Mouse (Mus musculus) neural tube, embryonic 14.5 days (tissue): ENCODE results near the gene S100a4. TPM values are rescaled to one million over a fixed set of nuclear protein-coding genes. Genes with fewer than 3 reads are reported as not detected.

Experiments
- ATAC-seq: fragments of 200-750 bp; cut with Nextera tagmentation; 2 replicates; pipeline ENCODE4 v1.8.0; 2017; ENCODE audit warnings: low read depth, mild to moderate bottlenecking, moderate TSS enrichment, moderate library complexity
- H3K27ac ChIP-seq: fragments of 300-500 bp; sonication (generic); 2 replicates; pipeline ENCODE4 v1.5.1; 2014; ENCODE audit warnings: low read depth, mild to moderate bottlenecking, control low read depth, low read length, moderate library complexity, mixed read lengths
- H3K27me3 ChIP-seq: fragments of 300-500 bp; sonication (generic); 2 replicates; pipeline ENCODE4 v1.6.1; 2014; ENCODE audit warnings: low read length; ENCODE audit not compliant: control insufficient read depth, insufficient read depth
- H3K36me3 ChIP-seq: fragments of 300-500 bp; sonication (generic); 2 replicates; pipeline ENCODE4 v1.6.1; 2014; ENCODE audit warnings: low read length, mixed read lengths; ENCODE audit not compliant: control insufficient read depth, insufficient read depth
- H3K4me1 ChIP-seq: fragments of 300-500 bp; sonication (generic); 2 replicates; pipeline ENCODE4 v1.6.1; 2014; ENCODE audit warnings: low read length; ENCODE audit not compliant: control insufficient read depth, insufficient read depth
- H3K4me2 ChIP-seq: fragments of 300-500 bp; sonication (generic); 2 replicates; pipeline ENCODE4 v1.6.1; 2014; ENCODE audit warnings: mild to moderate bottlenecking, low read depth, low read length, control low read depth
- H3K4me3 ChIP-seq: fragments of 300-500 bp; sonication (generic); 2 replicates; pipeline ENCODE4 v1.5.1; 2014; ENCODE audit warnings: low read depth, low read length, control low read depth, mixed read lengths
- H3K9ac ChIP-seq: fragments of 300-500 bp; sonication (generic); replicated peaks from 2 replicates; pipeline ENCODE4 v1.6.1; 2014; ENCODE audit warnings: low read depth, mild to moderate bottlenecking, control low read depth, low read length, mixed read lengths
- H3K9me3 ChIP-seq: fragments of 300-500 bp; sonication (generic); 2 replicates; pipeline ENCODE4 v1.6.1; 2016; ENCODE audit warnings: low read length; ENCODE audit not compliant: control insufficient read depth
- WGBS: fragments of 180-500 bp; shearing (Covaris S2); extraction: QIAGEN DNeasy Blood & Tissue Kit; methylation state at CpG from one replicate; pipeline ENCODE4 v1.1.7; 2014; 5-methylcytosine and 5-hydroxymethylcytosine counted together
- polyA plus RNA-seq: library from polyadenylated mRNA; unstranded; fragments of >200 nt; fragmentation: Nextera tagmentation; extraction: Ambion mirVana; gene quantifications from 2 replicates; pipeline ENCODE4 v1.2.1, GENCODE M21; 2014

S100a4 gene
- polyA plus RNA-seq, 1 experiment from 2014 or later, result not detected

DNA sequence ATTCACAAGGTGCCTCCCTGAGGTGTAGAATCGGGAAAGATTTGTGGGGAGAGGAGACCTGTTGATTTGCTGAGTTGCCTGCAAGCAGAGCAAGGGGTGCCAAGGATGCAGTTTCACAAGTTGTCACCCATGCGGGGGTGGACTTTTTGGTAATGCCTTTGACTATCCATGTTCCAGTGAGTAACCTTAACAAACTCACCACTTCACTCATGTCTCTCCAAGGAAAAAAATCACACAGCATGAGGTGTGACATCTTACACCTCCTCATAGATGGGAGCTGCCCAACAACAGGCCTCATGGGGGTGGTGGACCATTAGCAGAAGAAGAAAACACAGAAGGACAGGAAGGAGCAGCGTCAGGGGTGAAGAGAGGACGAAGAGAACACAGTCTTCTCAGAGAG is 21.0 kb upstream of the S100a4 start:
- Histone ChIP-seq H3K9ac (no peak overlapping the region), H3K27me3 (no peaks in the 10 kb centered on the region), H3K36me3 (no peaks in the 10 kb centered on the region), H3K4me3 (no peak overlapping the region), H3K4me1 (no peaks in the 10 kb centered on the region), H3K9me3 (no peaks in the 10 kb centered on the region), H3K27ac (no peak overlapping the region), H3K4me2 (no peak overlapping the region)
- no peak for ATAC-seq
- WGBS, result 85% methylated on average over 4 of the region's 4 CpGs

DNA sequence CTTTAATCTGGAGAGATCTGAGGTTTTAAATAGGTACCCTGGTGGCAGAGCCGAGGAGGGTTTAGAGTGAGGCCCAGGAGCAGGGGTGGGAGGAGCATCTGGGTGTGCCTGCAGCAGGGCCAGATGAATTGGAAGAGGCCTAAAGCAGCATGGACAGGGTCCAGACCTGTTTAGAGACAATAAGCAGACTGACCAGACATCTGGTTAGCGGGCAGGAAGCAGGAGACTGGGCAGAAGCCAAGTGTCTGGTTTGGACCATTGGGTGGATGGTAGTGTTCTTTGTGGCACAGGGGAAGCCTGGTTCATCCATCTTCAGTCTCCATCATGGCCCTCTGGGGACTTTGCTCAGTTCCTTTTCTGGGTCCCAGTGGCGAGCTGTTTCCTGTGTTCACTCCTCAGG is 19.7 kb upstream of the S100a4 start:
- no peak for ATAC-seq
- Histone ChIP-seq H3K27me3 (no peaks in the 10 kb centered on the region), H3K4me3 (no peak overlapping the region), H3K9me3 (no peaks in the 10 kb centered on the region), H3K4me1 (no peaks in the 10 kb centered on the region), H3K36me3 (no peaks in the 10 kb centered on the region), H3K4me2 (no peak overlapping the region), H3K9ac (no peak overlapping the region), H3K27ac (no peak overlapping the region)
- 75% methylated on average over 3 of the region's 3 CpGs for WGBS

DNA sequence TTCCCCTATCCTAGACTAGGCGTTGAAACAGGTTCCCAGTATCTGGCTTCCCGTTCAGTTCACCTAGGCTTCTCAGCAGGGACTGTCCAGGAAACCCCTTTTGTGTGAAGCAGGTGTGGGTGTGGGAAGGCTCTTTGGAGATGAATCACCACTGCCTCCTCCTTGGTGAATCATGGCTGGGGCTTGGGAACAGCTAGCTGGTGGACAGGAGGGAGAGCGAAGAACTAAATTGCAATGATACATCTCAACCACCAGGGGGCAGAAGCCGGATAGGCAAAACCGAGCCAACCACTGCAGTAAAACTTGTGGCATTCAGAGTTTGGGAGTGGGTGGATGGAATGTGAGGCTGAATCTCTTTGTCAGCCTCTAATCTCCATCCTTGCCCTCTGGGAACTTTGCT is 18.0 kb upstream of the S100a4 start:
- H3K36me3 ChIP-seq, result no peaks in the 10 kb centered on the region
- no peak overlapping the region for H3K9ac ChIP-seq
- no peak overlapping the region for H3K27ac ChIP-seq
- WGBS, result 33% methylated on average over 5 of the region's 5 CpGs
- H3K4me1 ChIP-seq, result no peaks in the 10 kb centered on the region
- no peak overlapping the region for H3K4me2 ChIP-seq
- no peak overlapping the region for H3K4me3 ChIP-seq
- no peaks in the 10 kb centered on the region for H3K9me3 ChIP-seq
- ATAC-seq, result peak; percentile 28; the same call in 1 of the 2 replicates
- no peaks in the 10 kb centered on the region for H3K27me3 ChIP-seq

DNA sequence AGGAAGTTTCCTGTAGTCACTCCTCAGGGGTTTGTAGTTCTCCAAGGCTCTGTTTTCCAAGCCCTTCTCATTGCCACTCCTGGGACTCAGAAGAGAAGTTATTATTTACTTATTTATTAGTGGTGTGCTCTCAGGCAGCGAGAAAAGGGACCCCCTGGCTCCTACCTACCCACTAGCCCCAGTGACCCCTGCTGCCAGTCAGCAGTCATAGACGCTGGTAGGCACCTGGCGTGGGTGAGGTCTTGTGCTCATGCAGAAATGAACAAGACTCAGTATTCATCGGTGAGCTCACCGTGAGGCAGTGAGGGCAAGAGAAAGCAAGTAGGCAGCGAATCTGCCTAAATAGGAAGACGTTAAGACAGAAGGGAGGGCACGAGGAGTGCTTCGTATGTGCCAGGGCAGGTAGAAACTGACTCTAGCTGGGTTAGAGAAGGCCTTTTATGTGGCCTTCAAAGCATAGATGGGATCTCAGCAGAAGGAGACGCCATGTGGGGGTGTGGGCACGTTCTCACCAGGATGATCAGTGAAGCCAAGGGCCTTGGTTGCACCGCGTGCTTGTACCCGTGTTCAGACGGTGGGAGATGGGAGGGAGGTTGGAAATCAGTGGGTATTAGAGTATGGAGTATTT is 17.4 kb upstream of the S100a4 start:
- H3K4me3 ChIP-seq, result no peak overlapping the region
- H3K36me3 ChIP-seq, result no peaks in the 10 kb centered on the region
- no peak overlapping the region for H3K4me2 ChIP-seq
- no peaks in the 10 kb centered on the region for H3K4me1 ChIP-seq
- no peaks in the 10 kb centered on the region for H3K9me3 ChIP-seq
- whole genome bisulfite sequencing, result 87% methylated on average over 15 of the region's 15 CpGs
- no peak overlapping the region for H3K9ac ChIP-seq
- no peak for ATAC-seq
- H3K27ac ChIP-seq, result no peak overlapping the region
- H3K27me3 ChIP-seq, result no peaks in the 10 kb centered on the region

DNA sequence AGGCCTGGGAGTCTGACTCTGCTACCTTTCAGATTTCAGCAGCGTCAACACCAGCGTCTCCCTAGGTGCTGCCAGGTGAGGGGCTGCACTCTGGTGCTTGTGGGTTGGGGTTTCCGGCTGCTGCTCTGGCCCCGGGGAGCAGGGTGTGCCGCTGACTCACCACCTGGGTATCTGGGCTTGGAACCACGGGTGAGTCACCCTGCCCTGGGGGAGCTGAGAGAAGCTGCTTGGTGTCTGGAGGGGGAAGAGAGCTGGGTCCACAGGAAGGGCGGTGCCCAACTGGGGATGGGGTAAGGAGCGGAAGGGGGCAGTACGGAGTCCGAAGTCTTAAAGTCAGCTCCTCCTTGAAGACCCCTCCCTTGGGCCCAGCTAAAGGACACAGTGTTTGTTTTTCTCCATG is 16.7 kb upstream of the S100a4 start:
- WGBS, result 79% methylated on average over 10 of the region's 10 CpGs
- H3K27me3 ChIP-seq, result no peaks in the 10 kb centered on the region
- no peak overlapping the region for H3K27ac ChIP-seq
- no peak overlapping the region for H3K4me2 ChIP-seq
- no peaks in the 10 kb centered on the region for H3K9me3 ChIP-seq
- H3K4me1 ChIP-seq, result no peaks in the 10 kb centered on the region
- no peak overlapping the region for H3K9ac ChIP-seq
- H3K36me3 ChIP-seq, result no peaks in the 10 kb centered on the region
- no peak for ATAC-seq
- no peak overlapping the region for H3K4me3 ChIP-seq

DNA sequence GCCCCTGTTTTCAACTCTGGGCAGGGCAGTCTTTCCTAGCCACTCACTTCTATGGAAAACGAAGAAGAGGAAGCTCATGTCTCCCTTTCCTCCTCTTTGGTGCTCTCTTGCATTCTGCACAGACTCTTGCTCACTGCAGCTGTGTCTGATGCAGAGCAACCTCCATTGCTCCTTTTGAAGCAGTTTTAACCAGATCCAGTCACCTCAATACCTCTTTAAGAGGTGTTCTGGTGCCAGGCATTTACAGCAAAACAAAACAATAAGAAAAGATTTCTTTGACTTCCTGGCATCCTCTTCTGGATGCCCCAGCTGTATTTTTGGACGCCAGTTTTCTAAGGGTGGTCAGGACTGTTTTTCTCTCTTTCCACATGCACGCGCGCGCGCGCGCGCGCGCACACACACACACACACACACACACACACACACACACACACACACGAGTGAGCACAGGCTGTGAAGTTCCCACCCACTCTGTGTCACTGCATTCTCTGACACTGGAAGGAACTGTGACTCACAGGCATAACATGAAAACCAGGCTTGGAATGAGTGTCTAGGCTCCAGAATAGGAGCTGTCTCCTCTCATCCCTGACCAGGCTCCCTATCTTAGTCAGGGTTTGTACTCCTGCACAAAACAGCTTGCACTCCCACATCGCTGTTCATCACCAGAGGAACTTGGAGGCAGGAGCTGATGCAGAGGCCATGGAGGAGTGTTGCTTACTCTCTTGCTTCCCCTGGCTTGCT is 16.0 kb upstream of the S100a4 start:
- no peak for ATAC-seq
- Histone ChIP-seq H3K27ac (no peak overlapping the region), H3K4me2 (no peak overlapping the region), H3K27me3 (no peaks in the 10 kb centered on the region), H3K9ac (no peak overlapping the region), H3K9me3 (no peaks in the 10 kb centered on the region), H3K4me1 (no peaks in the 10 kb centered on the region), H3K4me3 (no peak overlapping the region), H3K36me3 (no peaks in the 10 kb centered on the region)
- 93% methylated on average over 13 of the region's 14 CpGs for WGBS

DNA sequence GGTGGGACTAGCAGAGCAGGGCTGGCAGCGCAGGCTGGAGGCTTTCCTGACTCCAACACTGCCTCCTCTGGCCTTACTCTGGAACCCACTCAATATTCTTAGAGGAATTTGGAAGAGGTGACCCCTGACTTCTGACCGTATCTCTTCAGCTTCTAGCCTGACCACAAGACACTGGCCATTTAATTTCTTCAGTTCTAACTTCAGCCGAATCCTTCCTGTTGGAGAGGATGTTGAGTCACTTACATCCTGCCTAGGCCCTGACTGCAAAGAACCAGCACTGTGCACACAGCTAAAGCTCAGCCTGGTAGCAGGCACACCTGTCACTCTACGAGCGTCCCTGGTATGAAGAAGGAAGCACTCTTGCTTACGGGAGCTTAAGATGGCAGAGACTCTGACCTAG is 14.2 kb upstream of the S100a4 start:
- no peak overlapping the region for H3K4me2 ChIP-seq
- H3K27ac ChIP-seq, result no peak overlapping the region
- no peak overlapping the region for H3K4me3 ChIP-seq
- no peaks in the 10 kb centered on the region for H3K9me3 ChIP-seq
- no peaks in the 10 kb centered on the region for H3K27me3 ChIP-seq
- no peaks in the 10 kb centered on the region for H3K36me3 ChIP-seq
- no peak overlapping the region for H3K9ac ChIP-seq
- no peaks in the 10 kb centered on the region for H3K4me1 ChIP-seq
- 88% methylated on average over 6 of the region's 6 CpGs for WGBS
- no peak for ATAC-seq

DNA sequence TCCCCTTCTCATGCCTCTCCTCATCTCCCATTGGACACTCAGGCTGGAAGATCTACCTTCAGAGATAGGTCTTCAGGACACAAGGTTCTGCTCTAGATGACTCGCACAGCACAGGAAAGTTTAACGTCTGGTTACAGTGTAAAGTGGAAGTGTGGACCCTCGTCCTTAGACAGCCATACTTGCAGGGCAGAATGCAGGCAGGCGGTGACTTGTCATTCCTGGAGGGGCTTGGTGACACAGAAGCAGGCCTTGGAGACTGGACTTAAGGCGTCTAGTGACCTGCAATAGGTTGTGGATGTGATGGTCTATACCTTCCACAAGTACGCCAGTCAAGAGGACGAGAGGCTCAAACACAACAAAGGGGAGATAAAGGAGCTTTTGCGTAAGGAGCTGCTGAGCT is 13.6 kb upstream of the S100a4 start, which contains the start of gene S100a2:
TSS of gene S100a2 (plus strand) at position 301 of the 400 bp plus-strand sequence.
- ATAC-seq, result no peak

DNA sequence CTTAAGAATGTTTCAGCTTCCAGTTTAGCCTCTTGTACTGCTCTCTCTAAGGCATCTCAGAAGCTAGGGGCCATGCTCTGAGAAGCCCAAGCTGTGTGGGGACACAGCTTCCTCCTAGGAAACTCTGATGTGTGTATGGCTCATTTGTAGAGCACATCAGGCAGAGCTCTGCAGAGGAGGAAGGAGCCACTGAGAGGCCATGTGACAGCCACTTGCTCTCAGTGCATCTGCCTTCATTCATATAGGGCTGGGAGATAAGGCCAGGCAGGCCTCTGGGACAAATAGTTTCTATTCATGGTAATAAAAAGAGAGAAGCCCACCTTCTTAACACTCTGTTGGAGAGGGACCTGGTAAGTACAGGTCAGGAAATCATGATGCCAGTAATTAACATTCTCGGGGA is 9.1 kb upstream of the S100a4 start:
- H3K4me3 ChIP-seq, result no peak overlapping the region
- H3K27ac ChIP-seq, result no peak overlapping the region
- no peak for ATAC-seq
- no peaks in the 10 kb centered on the region for H3K27me3 ChIP-seq
- 88% methylated on average over 1 of the region's 1 CpGs for WGBS
- H3K4me2 ChIP-seq, result no peak overlapping the region
- H3K36me3 ChIP-seq, result no peaks in the 10 kb centered on the region
- H3K9ac ChIP-seq, result no peak overlapping the region
- H3K4me1 ChIP-seq, result no peaks in the 10 kb centered on the region
- H3K9me3 ChIP-seq, result no peaks in the 10 kb centered on the region

More for the DNA sequence above, 13.6 kb upstream of the S100a4 start, which contains the start of gene S100a2:
- no peaks in the 10 kb centered on the region for H3K9me3 ChIP-seq
- no peak within 1 kb of the TSS for H3K9ac ChIP-seq
- WGBS, result 89% methylated on average over 8 of the region's 8 CpGs
- no peak within 1 kb of the TSS for H3K4me3 ChIP-seq
- no peaks in the 10 kb centered on the region for H3K27me3 ChIP-seq
- H3K4me1 ChIP-seq, result no peaks in the 10 kb centered on the region
- no peaks in the 10 kb centered on the region for H3K36me3 ChIP-seq
- H3K4me2 ChIP-seq, result no peak within 1 kb of the TSS
- no peak within 1 kb of the TSS for H3K27ac ChIP-seq
